ENCODE assay signal across 23 mouse cellular contexts in the genomic region with DNA sequence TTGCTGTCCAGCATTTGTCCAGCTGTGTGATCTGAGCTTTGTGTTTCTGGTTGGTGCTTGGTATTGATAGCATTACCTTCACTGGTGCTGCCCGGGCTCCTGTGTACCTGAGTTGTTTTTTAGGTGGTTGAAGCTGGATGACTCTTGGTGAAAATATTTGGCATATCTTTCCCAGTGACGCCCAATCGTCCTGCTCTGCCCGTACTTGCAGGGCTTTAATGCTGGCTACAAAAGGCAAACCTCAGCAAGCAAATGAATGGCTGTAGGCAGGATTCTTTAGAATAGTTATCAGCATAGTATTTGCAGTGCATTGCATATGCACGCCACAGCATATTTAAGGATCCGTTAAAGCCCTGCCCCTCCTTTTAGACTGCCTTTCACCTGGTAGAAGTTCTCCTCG.
"Had no signal": no experiment of that assay in that cellular context is flagged by ENCODE, and none has a peak within 500 bp of the region (broad histone marks: within the 10 kb centered on the region; RNA-seq: fewer than 3 reads in every experiment).

No protein-coding gene starts in this region.

- H3K4me2 ChIP-seq: limb, embryonic 13.5 days; liver, embryonic 11.5 days; lung, embryonic 14.5 days; midbrain, embryonic 12.5 days; midbrain, embryonic 15.5 days; neural tube, embryonic 13.5 days had no signal

- H3K27me3 ChIP-seq: limb, embryonic 13.5 days; midbrain, embryonic 12.5 days; midbrain, embryonic 15.5 days; neural tube, embryonic 13.5 days had no signal

- H3K4me3 ChIP-seq: midbrain, embryonic 12.5 days; midbrain, embryonic 15.5 days; neural tube, embryonic 13.5 days had no signal

- DNase-seq: kidney, adult 18-20 months; kidney, adult 9 months; kidney, postnatal 14 days; kidney, postnatal 4 days; left cerebral cortex, postnatal 4 days; liver, postnatal 0 days; lung, embryonic 14.5 days; lung, postnatal 4 days; retina, postnatal 1 day; right cerebral cortex, postnatal 25 days; spleen, adult 18-20 months; thymus, adult 2 months; thymus, postnatal 14 days; thymus, postnatal 4 days had no signal

- H3K9me3 ChIP-seq: limb, embryonic 13.5 days; midbrain, embryonic 12.5 days; midbrain, embryonic 15.5 days; neural tube, embryonic 13.5 days had no signal

- H3K27ac ChIP-seq: limb, embryonic 13.5 days; liver, embryonic 14.5 days; midbrain, embryonic 12.5 days; midbrain, embryonic 15.5 days; neural tube, embryonic 13.5 days had no signal

- H3K4me1 ChIP-seq: midbrain, embryonic 15.5 days had no signal

- H3K9ac ChIP-seq: limb, embryonic 13.5 days; liver, embryonic 14.5 days; liver, postnatal 0 days; lung, embryonic 14.5 days; midbrain, embryonic 12.5 days; midbrain, embryonic 15.5 days; neural tube, embryonic 13.5 days had no signal

- ATAC-seq: inflammation-experienced regulatory T-cells, adult 6 months; intestine, embryonic 16.5 days; liver, postnatal 0 days; lung, postnatal 0 days; midbrain, embryonic 15.5 days had no signal
